Mouse (Mus musculus) kidney, embryonic 14.5 days (tissue): ENCODE measurements around the gene Saxo1. TPM values are rescaled to one million over a fixed set of nuclear protein-coding genes. Genes with fewer than 3 reads are reported as not detected.

Experiments used
- ATAC-seq: fragments of 200-750 bp; cut with Nextera tagmentation; 2 replicates; pipeline ENCODE4 v1.8.0; 2017; ENCODE audit warnings: moderate number of reproducible peaks, mild to moderate bottlenecking, moderate TSS enrichment, moderate library complexity; ENCODE audit not compliant: low FRiP score, low TSS enrichment
- H3K27ac ChIP-seq: fragments of 300-500 bp; sonication (generic); 2 replicates; pipeline ENCODE4 v1.5.1; 2014; ENCODE audit warnings: low read depth, mild to moderate bottlenecking, low read length, moderate library complexity, mixed read lengths
- H3K27me3 ChIP-seq: fragments of 300-500 bp; sonication (generic); 2 replicates; pipeline ENCODE4 v1.6.1; 2014; ENCODE audit warnings: mild to moderate bottlenecking, low read length; ENCODE audit not compliant: control insufficient read depth, insufficient read depth
- H3K36me3 ChIP-seq: fragments of 300-500 bp; sonication (generic); 2 replicates; pipeline ENCODE4 v1.6.1; 2014; ENCODE audit warnings: low read length, mixed read lengths; ENCODE audit not compliant: control insufficient read depth, insufficient read depth
- H3K4me1 ChIP-seq: fragments of 300-500 bp; sonication (generic); 2 replicates; pipeline ENCODE4 v1.6.1; 2014; ENCODE audit warnings: low read length, mixed read lengths; ENCODE audit not compliant: control insufficient read depth, insufficient read depth
- H3K4me2 ChIP-seq: fragments of 300-500 bp; sonication (generic); replicated peaks from 2 replicates; pipeline ENCODE4 v1.6.1; 2014; ENCODE audit warnings: low read depth, mild to moderate bottlenecking, low read length
- H3K4me3 ChIP-seq: fragments of 300-500 bp; sonication (generic); 2 replicates; pipeline ENCODE4 v1.5.1; 2014; ENCODE audit warnings: mild to moderate bottlenecking, low read length
- H3K9ac ChIP-seq: fragments of 300-500 bp; sonication (generic); 2 replicates; pipeline ENCODE4 v1.6.1; 2014; ENCODE audit warnings: low read depth, mild to moderate bottlenecking, low read length, moderate library complexity
- H3K9me3 ChIP-seq: fragments of 300-500 bp; sonication (generic); 2 replicates; pipeline ENCODE4 v1.6.1; 2016; ENCODE audit warnings: low read length; ENCODE audit not compliant: control insufficient read depth
- WGBS: fragments of 180-500 bp; shearing (Covaris S2); extraction: QIAGEN DNeasy Blood & Tissue Kit; methylation state at CpG from one replicate; pipeline ENCODE4 v1.1.7; 2014; 5-methylcytosine and 5-hydroxymethylcytosine counted together
- polyA plus RNA-seq: library from polyadenylated mRNA; unstranded; fragments of >200 nt; fragmentation: Nextera tagmentation; extraction: Ambion mirVana; gene quantifications from 2 replicates; pipeline ENCODE4 v1.2.1, GENCODE M21; 2014

Saxo1 gene
- polyA plus RNA-seq, 1 experiment from 2014 or later = 0.12 TPM

DNA sequence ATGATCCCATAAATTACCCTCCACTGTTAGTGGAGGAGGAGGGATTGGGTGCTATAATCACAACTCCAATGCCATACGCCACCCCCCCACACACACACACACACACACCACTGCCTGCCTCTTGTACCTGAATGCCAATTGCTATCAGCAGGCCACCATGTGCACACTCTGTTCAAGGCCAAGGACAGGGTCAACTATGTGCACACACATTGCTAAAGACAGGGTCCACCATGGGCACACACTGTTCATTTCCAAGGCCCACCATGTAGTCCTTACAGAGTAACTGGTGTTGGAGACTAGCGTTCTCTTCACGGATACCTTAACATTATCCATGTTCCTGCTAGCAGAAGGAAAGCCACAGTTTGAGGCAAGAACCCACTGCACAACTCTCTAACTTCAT is 2.9 kb upstream of the Saxo1 start:
- Histone ChIP-seq H3K36me3 (no peaks in the 10 kb centered on the region), H3K4me3 (no peak overlapping the region), H3K9me3 (no peaks in the 10 kb centered on the region), H3K9ac (no peak overlapping the region), H3K27ac (no peak overlapping the region), H3K4me1 (no peaks in the 10 kb centered on the region), H3K4me2 (no peak overlapping the region), H3K27me3 (no peaks in the 10 kb centered on the region)
- ATAC-seq = no peak
- WGBS = 97% methylated on average over 3 of the region's 3 CpGs

- Histone ChIP-seq H3K9me3 (no peaks in the 10 kb centered on the region), H3K4me3 (no peak overlapping the region), H3K36me3 (no peaks in the 10 kb centered on the region), H3K27me3 (no peaks in the 10 kb centered on the region), H3K4me2 (no peak overlapping the region), H3K27ac (no peak overlapping the region), H3K9ac (no peak overlapping the region), H3K4me1 (no peaks in the 10 kb centered on the region)
- WGBS = 53% methylated on average over 4 of the region's 4 CpGs
- ATAC-seq = no peak
These were observed 878 bp upstream of the Saxo1 start for GRCm38 (mm10) chr4:86559006-86559405.

DNA sequence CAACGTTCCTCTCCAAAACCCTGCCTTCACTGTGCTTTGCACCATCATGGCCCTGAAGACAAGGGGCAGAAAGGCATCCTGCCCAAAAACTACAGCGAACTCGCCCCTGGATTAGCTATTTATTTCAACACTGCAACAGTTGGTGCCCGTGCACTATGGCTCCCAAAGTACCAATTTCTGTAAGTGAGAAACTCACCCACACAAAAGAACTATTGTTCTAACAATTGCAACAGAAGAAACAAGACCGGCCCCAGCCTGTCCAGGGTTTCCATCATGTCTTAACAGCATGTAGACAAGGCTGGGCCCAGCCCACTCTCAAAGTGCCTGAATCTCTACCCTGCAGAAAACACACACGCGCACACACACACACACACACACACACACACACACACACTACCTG is 757 bp downstream of the Saxo1 start:
- no peaks in the 10 kb centered on the region for H3K4me1 ChIP-seq
- H3K36me3 ChIP-seq = no peaks in the 10 kb centered on the region
- no peak overlapping the region for H3K27ac ChIP-seq
- H3K4me2 ChIP-seq = no peak overlapping the region
- ATAC-seq = no peak
- no peak overlapping the region for H3K9ac ChIP-seq
- H3K27me3 ChIP-seq = no peaks in the 10 kb centered on the region
- 76% methylated on average over 7 of the region's 7 CpGs for WGBS
- H3K9me3 ChIP-seq = no peaks in the 10 kb centered on the region
- H3K4me3 ChIP-seq = no peak overlapping the region

DNA sequence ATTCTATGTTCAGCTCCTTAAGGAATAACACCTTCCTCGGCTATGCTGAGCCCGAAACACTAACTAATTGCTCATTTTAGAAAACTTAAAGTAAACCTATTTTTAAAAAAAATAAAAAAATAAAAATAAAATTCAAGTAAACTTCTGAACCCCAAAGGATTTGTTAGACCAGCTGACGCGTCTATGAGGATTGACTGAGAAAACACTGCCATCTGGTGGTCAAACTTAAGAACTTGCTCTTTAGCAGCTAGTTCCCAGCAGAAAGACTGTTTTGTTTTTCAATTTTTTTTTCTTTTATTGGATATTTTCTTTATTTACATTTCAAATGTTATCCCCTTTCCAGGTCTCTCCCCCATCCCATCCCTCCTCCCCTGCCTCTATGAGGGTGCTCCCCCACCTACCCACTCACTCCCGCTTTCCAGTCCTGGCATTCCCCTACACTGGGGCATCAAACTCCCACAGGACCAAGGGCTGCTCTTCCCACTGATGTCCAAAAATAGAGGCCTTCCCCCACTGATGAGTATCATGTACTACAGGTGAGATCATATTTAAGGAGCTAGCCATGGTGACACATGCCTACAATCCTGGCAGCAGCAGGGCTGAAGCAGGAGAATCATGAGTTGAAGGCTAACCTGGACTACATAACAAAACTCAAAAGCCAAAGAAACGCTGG is 3.0 kb downstream of the Saxo1 start:
- WGBS = 25% methylated on average over 6 of the region's 6 CpGs
- H3K9me3 ChIP-seq = no peaks in the 10 kb centered on the region

GRCm38 (mm10) chr4:86548332-86548731 is 9.8 kb downstream of the Saxo1 start:
- H3K4me1 ChIP-seq = no peaks in the 10 kb centered on the region
- H3K4me3 ChIP-seq = no peak overlapping the region
- ATAC-seq = no peak
- H3K9me3 ChIP-seq = no peaks in the 10 kb centered on the region
- no peaks in the 10 kb centered on the region for H3K27me3 ChIP-seq
- 85% methylated on average over 9 of the region's 9 CpGs for WGBS
- H3K4me2 ChIP-seq = no peak overlapping the region
- no peak overlapping the region for H3K27ac ChIP-seq
- H3K36me3 ChIP-seq = no peaks in the 10 kb centered on the region
- H3K9ac ChIP-seq = no peak overlapping the region

More for the DNA sequence above, 3.0 kb downstream of the Saxo1 start:
- H3K4me1 ChIP-seq = no peaks in the 10 kb centered on the region
- peak; percentile 64; the same call in 1 of the 2 replicates for ATAC-seq
- no peak overlapping the region for H3K4me3 ChIP-seq
- H3K36me3 ChIP-seq = no peaks in the 10 kb centered on the region
- no peak overlapping the region for H3K27ac ChIP-seq
- no peak overlapping the region for H3K4me2 ChIP-seq
- H3K27me3 ChIP-seq = no peaks in the 10 kb centered on the region
- no peak overlapping the region for H3K9ac ChIP-seq

- no peak overlapping the region for H3K9ac ChIP-seq
- no peaks in the 10 kb centered on the region for H3K36me3 ChIP-seq
- H3K4me2 ChIP-seq = no peak overlapping the region
- WGBS = 56% methylated on average over 5 of the region's 5 CpGs
- no peak overlapping the region for H3K4me3 ChIP-seq
- no peaks in the 10 kb centered on the region for H3K27me3 ChIP-seq
- no peaks in the 10 kb centered on the region for H3K4me1 ChIP-seq
- H3K27ac ChIP-seq = no peak overlapping the region
- no peak for ATAC-seq
- H3K9me3 ChIP-seq = no peaks in the 10 kb centered on the region
These were observed 12.5 kb downstream of the Saxo1 start for GRCm38 (mm10) chr4:86545615-86546014.

DNA sequence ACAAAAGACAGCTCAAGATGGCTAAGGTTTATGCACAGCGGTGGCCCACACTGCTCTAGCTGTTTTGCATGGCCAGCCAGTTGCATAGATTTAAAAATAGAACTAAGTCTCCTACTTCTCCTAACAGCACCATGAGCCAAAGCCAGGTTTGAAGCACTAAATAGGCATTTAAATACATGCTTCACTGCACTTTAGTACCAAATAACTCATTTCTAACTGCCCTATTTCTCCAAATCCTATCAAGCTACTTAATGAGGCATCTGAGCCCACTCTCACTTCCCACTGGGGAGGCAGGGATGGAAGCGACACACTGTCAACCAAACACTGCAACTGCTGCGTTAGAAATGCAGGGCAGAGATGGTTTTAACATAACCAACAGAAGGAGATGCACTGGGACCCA is 14.1 kb downstream of the Saxo1 start:
- H3K4me2 ChIP-seq = no peak overlapping the region
- no peaks in the 10 kb centered on the region for H3K4me1 ChIP-seq
- H3K4me3 ChIP-seq = no peak overlapping the region
- H3K36me3 ChIP-seq = no peaks in the 10 kb centered on the region
- no peak overlapping the region for H3K27ac ChIP-seq
- no peaks in the 10 kb centered on the region for H3K27me3 ChIP-seq
- peak; percentile 59 for ATAC-seq
- no peak overlapping the region for H3K9ac ChIP-seq
- no peaks in the 10 kb centered on the region for H3K9me3 ChIP-seq
- WGBS = 33% methylated on average over 3 of the region's 3 CpGs

GRCm38 (mm10) chr4:86541573-86541972 is 16.6 kb downstream of the Saxo1 start:
- H3K9ac ChIP-seq = no peak overlapping the region
- 73% methylated on average over 1 of the region's 1 CpGs for WGBS
- no peak overlapping the region for H3K4me3 ChIP-seq
- H3K4me1 ChIP-seq = no peaks in the 10 kb centered on the region
- H3K27ac ChIP-seq = no peak overlapping the region
- H3K9me3 ChIP-seq = no peaks in the 10 kb centered on the region
- ATAC-seq = no peak
- H3K4me2 ChIP-seq = no peak overlapping the region
- H3K27me3 ChIP-seq = no peaks in the 10 kb centered on the region
- H3K36me3 ChIP-seq = no peaks in the 10 kb centered on the region

- Histone ChIP-seq H3K4me1 (peaks cover 3% of the 10 kb centered on the region; the same call in 1 of the 2 replicates), H3K4me2 (no peak overlapping the region), H3K36me3 (no peaks in the 10 kb centered on the region), H3K9me3 (no peaks in the 10 kb centered on the region), H3K9ac (no peak overlapping the region), H3K4me3 (no peak overlapping the region), H3K27ac (no peak overlapping the region), H3K27me3 (no peaks in the 10 kb centered on the region)
- no peak for ATAC-seq
- 95% methylated on average over 5 of the region's 5 CpGs for WGBS
These were observed 19.2 kb downstream of the Saxo1 start for GRCm38 (mm10) chr4:86538936-86539335.
